Mouse (Mus musculus): ENCODE measurements around the gene Hpd.

GRCm38 (mm10) chr5:123127031-123127430, 55.5 kb downstream of the Hpd start:
- TF ChIP-seq CTCF (IDR thresholded peaks at IDR 0.05; ENCODE audit: borderline replicate concordance, extremely low read depth, insufficient read depth, insufficient read length): no peak
- no peak for TF ChIP-seq POLR2A (IDR thresholded peaks at IDR 0.05; ENCODE audit: borderline replicate concordance, extremely low read depth, insufficient read depth, insufficient read length, poor library complexity, severe bottlenecking)
